Mouse (Mus musculus) brain, embryonic 14.5 days (tissue): ENCODE data around the gene Ccdc92.

Experiments used
- CTCF ChIP-seq: fragments of 200-500 bp; IDR thresholded peaks from 2 replicates; pipeline ENCODE4 v1.5.1; 2012; ENCODE audit warnings: inconsistent platforms, mild to moderate bottlenecking, moderate library complexity, borderline replicate concordance; ENCODE audit not compliant: insufficient read depth, insufficient read length; ENCODE audit errors: extremely low read depth
- POLR2A ChIP-seq: fragments of 200-500 bp; IDR thresholded peaks from 2 replicates; pipeline ENCODE4 v1.6.1; 2012; ENCODE audit warnings: mild to moderate bottlenecking, inconsistent platforms, borderline replicate concordance; ENCODE audit not compliant: poor library complexity, insufficient read depth, insufficient read length, severe bottlenecking; ENCODE audit errors: extremely low read depth

DNA sequence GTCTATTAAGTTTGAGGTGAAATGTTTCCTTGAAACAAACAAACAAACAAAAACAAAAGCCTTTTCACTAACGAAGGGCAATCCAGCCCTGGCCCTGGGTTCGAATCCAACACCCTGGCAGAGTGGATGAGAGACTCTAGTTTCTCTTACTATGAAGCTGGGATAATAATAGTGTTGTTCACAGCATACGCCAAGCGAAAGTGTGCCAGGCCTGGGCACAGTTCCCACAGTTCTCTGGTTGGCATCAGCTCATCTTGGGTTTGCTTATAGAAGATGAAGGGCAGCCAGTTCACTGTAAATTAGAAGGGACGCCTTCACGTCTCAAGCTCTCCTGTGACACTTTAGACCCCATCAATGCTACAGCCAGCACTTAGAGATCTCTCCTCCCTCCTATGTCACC is 39.5 kb upstream of the Ccdc92 start:
- TF ChIP-seq CTCF (no peak), POLR2A (no peak)
